Mouse (Mus musculus) testis, adult 2 months (tissue): ENCODE measurements at regions not wholly inside any gene's neighbourhood (a gene's known extent, or its start where the extent isn't known, plus 50 kb on each side); places are given as distances from the start of the nearest gene placed in this dataset.

ENCODE experiments used
- CTCF ChIP-seq: fragments of 200-500 bp; IDR thresholded peaks from 2 replicates; pipeline ENCODE4 v1.5.1; 2012; ENCODE audit warnings: low read depth, mild to moderate bottlenecking, inconsistent platforms, low read length, moderate library complexity; ENCODE audit not compliant: control insufficient read depth, insufficient read depth, insufficient replicate concordance
- POLR2A ChIP-seq: fragments of 200-500 bp; IDR thresholded peaks from 2 replicates; pipeline ENCODE4 v1.6.1; 2012; ENCODE audit warnings: low read depth, mild to moderate bottlenecking, inconsistent platforms, low read length, moderate library complexity; ENCODE audit not compliant: control insufficient read depth

DNA sequence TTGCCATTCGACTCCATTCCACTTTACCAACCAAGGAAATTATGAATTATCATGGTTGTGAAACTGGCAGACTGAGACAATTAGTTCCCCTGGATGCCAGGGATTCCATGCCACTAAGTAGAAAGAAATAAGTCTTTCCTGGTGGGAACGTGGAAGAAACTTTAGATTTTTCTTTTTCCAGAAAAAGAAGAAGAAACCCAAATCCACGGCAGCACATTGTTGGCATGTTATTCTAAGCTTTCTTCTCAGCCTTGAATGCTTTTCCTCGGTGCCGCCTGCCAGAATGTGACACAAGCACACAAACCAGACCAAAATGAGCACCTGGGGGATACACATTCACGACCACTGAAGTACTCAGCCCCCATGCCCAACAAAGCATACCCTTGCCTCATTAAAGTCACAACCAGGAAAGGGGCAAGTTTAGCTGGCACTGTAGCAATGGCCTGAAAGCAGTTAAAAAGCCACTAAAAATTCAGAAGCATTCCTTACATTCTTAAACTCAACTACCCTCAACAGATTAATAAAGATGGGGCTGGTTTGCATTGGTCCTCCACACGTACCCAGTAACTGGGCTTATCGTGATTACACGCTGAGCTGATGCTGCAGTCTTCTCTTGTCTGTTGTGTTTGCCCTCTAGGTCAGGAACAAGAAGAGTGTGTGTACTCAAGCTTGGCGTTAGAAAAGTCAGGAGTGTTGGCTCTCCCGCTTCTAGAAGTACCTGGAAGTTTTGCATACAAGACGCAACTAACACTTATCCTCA lies 266.4 kb downstream of the Gja1 start:
- no peak for TF ChIP-seq POLR2A
- TF ChIP-seq CTCF = no peak
